Mouse (Mus musculus) embryonic facial prominence, embryonic 14.5 days (tissue): ENCODE measurements around the gene Scrt2. TPM values are rescaled to one million over a fixed set of nuclear protein-coding genes. Genes with fewer than 3 reads are reported as not detected.

Experiments used
- ATAC-seq: fragments of 200-750 bp; cut with Nextera tagmentation; 2 replicates; pipeline ENCODE4 v1.8.0; 2017; ENCODE audit warnings: low read depth, moderate number of reproducible peaks, moderate TSS enrichment
- DNase-seq: peaks from one replicate; pipeline ENCODE4 v3.0.0-alpha.2; 2015; ENCODE audit warnings: low spot score
- H3K27ac ChIP-seq: fragments of 300-500 bp; sonication (generic); replicated peaks from 2 replicates; pipeline ENCODE4 v1.5.1; 2014; ENCODE audit warnings: low read depth, mild to moderate bottlenecking, low read length, moderate library complexity
- H3K27me3 ChIP-seq: fragments of 300-500 bp; sonication (generic); replicated peaks from 2 replicates; pipeline ENCODE4 v1.6.1; 2014; ENCODE audit warnings: low read length; ENCODE audit not compliant: control insufficient read depth, insufficient read depth
- H3K36me3 ChIP-seq: fragments of 300-500 bp; sonication (generic); 2 replicates; pipeline ENCODE4 v1.6.1; 2014; ENCODE audit warnings: low read length, mixed read lengths; ENCODE audit not compliant: control insufficient read depth, insufficient read depth
- H3K4me1 ChIP-seq: fragments of 300-500 bp; sonication (generic); 2 replicates; pipeline ENCODE4 v1.6.1; 2014; ENCODE audit warnings: antibody characterized with exemption, low read length; ENCODE audit not compliant: control insufficient read depth, insufficient read depth
- H3K4me2 ChIP-seq: fragments of 300-500 bp; sonication (generic); 2 replicates; pipeline ENCODE4 v1.6.1; 2014; ENCODE audit warnings: low read depth, mild to moderate bottlenecking, low read length, moderate library complexity, mixed read lengths
- H3K4me3 ChIP-seq: fragments of 300-500 bp; sonication (generic); 2 replicates; pipeline ENCODE4 v1.5.1; 2014; ENCODE audit warnings: low read depth, mild to moderate bottlenecking, low read length
- H3K9ac ChIP-seq: fragments of 300-500 bp; sonication (generic); 2 replicates; pipeline ENCODE4 v1.6.1; 2014; ENCODE audit warnings: low read depth, mild to moderate bottlenecking, low read length, moderate library complexity, mixed read lengths
- H3K9me3 ChIP-seq: fragments of 300-500 bp; sonication (generic); 2 replicates; pipeline ENCODE4 v1.6.1; 2016; ENCODE audit warnings: low read length; ENCODE audit not compliant: control insufficient read depth
- WGBS: fragments of 180-500 bp; shearing (Covaris S2); extraction: QIAGEN DNeasy Blood & Tissue Kit; methylation state at CpG from one replicate; pipeline ENCODE4 v1.1.7; 2014; 5-methylcytosine and 5-hydroxymethylcytosine counted together
- polyA plus RNA-seq: library from polyadenylated mRNA; unstranded; fragments of >200 nt; fragmentation: Nextera tagmentation; extraction: Ambion mirVana; gene quantifications from 2 replicates; pipeline ENCODE4 v1.2.1, GENCODE M21; 2014

The Scrt2 gene
- polyA plus RNA-seq, 1 experiment from 2014 or later: 0.29 TPM

DNA sequence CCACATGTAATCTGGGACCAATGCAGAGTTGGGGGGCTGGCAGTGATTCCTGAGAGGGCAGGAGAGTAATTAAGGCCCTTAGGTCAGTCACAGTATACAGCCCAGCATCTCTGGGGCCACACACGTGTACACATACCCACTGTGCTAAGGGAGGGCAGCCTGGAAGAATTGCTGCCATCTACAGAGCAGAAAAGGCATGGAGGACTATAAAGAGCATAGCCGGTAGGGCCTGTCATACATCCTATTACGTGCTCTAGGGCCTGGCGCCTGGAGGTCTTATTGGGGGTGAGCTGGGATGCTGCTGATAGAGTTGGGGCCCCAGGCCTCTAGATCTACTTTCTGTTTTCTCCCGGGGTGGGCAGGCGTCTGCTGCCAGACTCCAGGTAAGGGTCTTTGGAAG is 5.1 kb downstream of the Scrt2 start:
- ATAC-seq (no peak), DNase-seq (no peak)
- Histone ChIP-seq H3K27ac (no peak overlapping the region), H3K4me2 (no peak overlapping the region), H3K4me3 (no peak overlapping the region), H3K9ac (no peak overlapping the region), H3K4me1 (no peaks in the 10 kb centered on the region), H3K9me3 (no peaks in the 10 kb centered on the region), H3K27me3 (peaks cover 40% of the 10 kb centered on the region), H3K36me3 (no peaks in the 10 kb centered on the region)
- WGBS: 65% methylated on average over 6 of the region's 6 CpGs

DNA sequence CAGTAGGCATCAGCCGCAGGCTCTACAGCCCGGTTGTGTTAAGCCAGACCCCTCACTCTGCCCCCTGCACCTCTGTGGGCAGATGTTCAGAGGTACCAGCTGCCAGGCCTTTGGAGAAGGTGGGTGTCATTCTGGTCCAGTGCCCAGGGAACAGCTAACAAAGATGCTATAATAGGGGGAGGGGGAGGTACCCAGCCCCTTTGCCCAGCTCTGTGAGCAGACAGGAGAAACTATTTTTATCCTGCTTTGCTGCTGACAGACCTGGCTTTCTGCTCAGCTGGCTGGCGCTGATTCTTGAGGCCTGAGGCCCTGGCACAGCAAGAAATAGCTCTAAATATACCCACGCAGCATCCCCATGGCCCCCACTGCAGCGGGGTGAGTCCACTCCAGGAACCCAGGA is 5.8 kb downstream of the Scrt2 start:
- Histone ChIP-seq H3K27me3 (peaks cover 44% of the 10 kb centered on the region), H3K9me3 (no peaks in the 10 kb centered on the region), H3K4me3 (no peak overlapping the region), H3K4me1 (no peaks in the 10 kb centered on the region), H3K36me3 (no peaks in the 10 kb centered on the region), H3K9ac (no peak overlapping the region), H3K4me2 (no peak overlapping the region), H3K27ac (no peak overlapping the region)
- DNase-seq (no peak), ATAC-seq (no peak)
- WGBS: 69% methylated on average over 5 of the region's 5 CpGs

DNA sequence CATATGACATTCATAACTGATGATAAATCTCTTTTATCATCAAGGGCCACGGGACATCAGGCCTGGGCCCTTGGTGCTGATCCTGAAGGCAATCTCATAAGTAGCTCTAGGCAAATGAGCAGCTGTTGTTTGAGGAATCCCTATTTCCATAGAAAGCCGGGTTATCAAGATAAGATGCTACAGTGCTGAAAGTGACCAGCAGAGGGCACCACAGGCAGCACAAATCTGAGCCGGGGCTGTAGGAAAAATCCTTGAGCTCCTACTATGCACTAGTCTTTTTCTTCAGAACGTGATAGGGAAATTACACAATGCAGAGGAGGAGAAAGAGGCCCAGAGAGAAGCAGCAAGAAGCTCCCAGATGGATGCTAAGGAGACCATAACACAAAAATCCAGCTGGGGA is 7.7 kb downstream of the Scrt2 start:
- Histone ChIP-seq H3K4me2 (no peak overlapping the region), H3K36me3 (no peaks in the 10 kb centered on the region), H3K27me3 (peaks cover 43% of the 10 kb centered on the region), H3K9ac (no peak overlapping the region), H3K9me3 (no peaks in the 10 kb centered on the region), H3K4me1 (0 out of 2 replicates have a peak, but pooled peaks cover 5% of the 10 kb centered on the region), H3K27ac (no peak overlapping the region), H3K4me3 (no peak overlapping the region)
- WGBS: 2% methylated on average over 4 of the region's 4 CpGs
- ATAC-seq (no peak), DNase-seq (peak; percentile 35)

DNA sequence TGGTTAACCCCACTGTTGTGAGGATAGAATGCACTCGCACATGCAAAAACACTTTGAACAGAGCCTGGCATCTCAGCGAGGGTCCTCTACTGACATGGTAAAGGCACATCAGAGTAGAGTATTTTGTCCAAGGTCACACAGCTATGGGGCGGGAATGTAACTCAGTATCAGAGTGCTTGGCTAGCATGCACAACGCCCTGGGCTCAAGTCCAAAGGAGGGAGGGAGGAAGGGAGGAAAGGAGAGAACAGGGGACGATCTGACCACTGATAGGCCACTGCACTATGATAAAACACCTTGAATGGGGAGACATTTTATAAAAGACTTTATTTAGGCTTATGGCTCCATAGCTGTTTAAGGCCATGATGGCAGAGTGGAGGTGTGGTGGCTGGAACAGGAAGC is 8.3 kb downstream of the Scrt2 start:
- peaks cover 44% of the 10 kb centered on the region for H3K27me3 ChIP-seq
- ATAC-seq: no peak

DNA sequence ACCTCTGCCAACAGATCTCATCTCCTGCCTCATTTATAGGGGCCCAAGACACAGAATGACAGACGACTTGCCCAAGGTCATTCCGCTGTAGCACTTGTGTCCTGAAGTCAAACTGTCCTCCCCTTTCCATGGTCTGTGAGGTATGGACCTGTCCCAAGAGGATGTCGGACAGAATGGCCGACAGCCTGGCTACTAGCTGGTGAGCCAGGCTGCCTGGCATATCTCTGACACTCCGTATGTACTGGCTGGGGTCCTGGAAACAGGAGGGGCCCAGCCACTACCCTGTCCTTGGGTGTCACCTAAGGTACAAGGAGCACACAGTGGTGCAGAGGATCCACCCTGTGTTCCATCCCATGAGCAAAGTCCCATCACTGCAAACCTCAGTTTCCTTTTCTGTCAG is 9.2 kb downstream of the Scrt2 start:
- DNase-seq: no peak
- no peak for ATAC-seq
- H3K4me3 ChIP-seq: no peak overlapping the region
- H3K9me3 ChIP-seq: no peaks in the 10 kb centered on the region
- peaks cover 46% of the 10 kb centered on the region for H3K27me3 ChIP-seq
- no peaks in the 10 kb centered on the region for H3K36me3 ChIP-seq
- H3K27ac ChIP-seq: no peak overlapping the region
- H3K4me2 ChIP-seq: no peak overlapping the region
- 0 out of 2 replicates have a peak, but pooled peaks cover 5% of the 10 kb centered on the region for H3K4me1 ChIP-seq
- 77% methylated on average over 5 of the region's 5 CpGs for WGBS
- no peak overlapping the region for H3K9ac ChIP-seq

More for the DNA sequence above, 8.3 kb downstream of the Scrt2 start:
- H3K9ac ChIP-seq: no peak overlapping the region
- WGBS: 78% methylated on average over 5 of the region's 5 CpGs
- H3K4me1 ChIP-seq: 0 out of 2 replicates have a peak, but pooled peaks cover 5% of the 10 kb centered on the region
- DNase-seq: no peak
- H3K9me3 ChIP-seq: no peaks in the 10 kb centered on the region
- H3K27ac ChIP-seq: no peak overlapping the region
- H3K36me3 ChIP-seq: no peaks in the 10 kb centered on the region
- H3K4me3 ChIP-seq: no peak overlapping the region
- no peak overlapping the region for H3K4me2 ChIP-seq

DNA sequence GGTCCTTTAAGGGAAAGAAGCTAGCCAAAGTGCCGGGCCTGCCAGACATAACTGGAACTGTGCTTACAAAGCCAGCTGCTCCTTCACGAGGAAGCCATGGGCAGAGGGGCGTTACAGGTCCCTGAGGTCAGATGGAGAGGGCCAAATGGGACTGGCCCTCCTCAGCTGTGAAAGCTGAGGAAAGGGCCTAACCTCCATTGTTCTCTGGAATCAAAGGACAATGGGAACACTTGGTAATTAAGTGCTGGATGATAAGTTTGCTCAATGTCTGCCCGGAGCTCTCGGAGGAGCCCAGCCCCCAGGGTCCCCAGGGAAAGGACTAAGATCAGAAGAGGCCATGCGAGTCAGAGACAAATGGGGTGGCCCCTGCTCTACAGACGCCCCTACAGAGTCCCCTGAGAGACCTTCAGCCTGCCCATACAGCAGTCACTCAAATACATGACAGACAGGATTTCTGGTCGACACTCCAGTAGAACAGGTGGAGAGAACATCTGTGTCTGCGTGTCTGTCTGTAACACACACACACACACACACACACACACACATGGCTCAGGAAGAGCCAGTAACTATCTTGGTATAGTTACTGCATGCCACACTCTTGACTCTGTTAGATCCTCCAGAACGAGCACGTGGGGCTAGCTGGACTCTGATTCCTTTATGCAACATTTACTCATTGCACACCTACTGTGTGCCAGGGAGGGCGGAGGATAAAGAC is 10.2 kb downstream of the Scrt2 start:
- H3K27me3 ChIP-seq: peaks cover 56% of the 10 kb centered on the region
- ATAC-seq: no peak

DNA sequence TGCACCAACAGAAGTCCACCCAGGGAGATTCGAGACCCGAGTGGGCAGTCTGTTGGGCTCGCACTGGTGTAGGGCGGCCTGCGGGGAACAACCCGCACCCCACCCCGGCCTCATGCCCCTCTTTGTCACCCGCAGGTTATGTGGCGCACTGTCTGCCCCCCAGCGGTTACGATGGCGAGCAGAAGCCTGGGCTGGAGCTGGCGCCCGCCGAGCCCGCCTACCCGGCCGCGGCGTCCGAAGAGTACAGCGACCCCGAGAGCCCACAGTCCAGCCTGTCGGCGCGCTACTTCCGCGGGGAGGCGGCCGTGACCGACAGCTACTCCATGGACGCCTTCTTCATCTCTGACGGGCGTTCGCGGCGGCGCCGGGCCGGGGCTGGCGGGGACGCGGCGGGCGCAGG is 11.6 kb downstream of the Scrt2 start:
- ATAC-seq (no peak), DNase-seq (no peak)
- H3K9me3 ChIP-seq: no peaks in the 10 kb centered on the region
- H3K9ac ChIP-seq: 0 out of 2 replicates have a peak overlapping the region, but pooled peaks have one; percentile 11
- H3K27ac ChIP-seq: no peak overlapping the region
- H3K27me3 ChIP-seq: peaks cover 57% of the 10 kb centered on the region
- peak overlapping the region; percentile 66 for H3K4me2 ChIP-seq
- H3K4me3 ChIP-seq: peak overlapping the region; percentile 45
- 9% methylated on average over 20 of the region's 45 CpGs for WGBS
- 0 out of 2 replicates have a peak, but pooled peaks cover 5% of the 10 kb centered on the region for H3K4me1 ChIP-seq
- no peaks in the 10 kb centered on the region for H3K36me3 ChIP-seq

More for the DNA sequence above, 10.2 kb downstream of the Scrt2 start:
- 38% methylated on average over 12 of the region's 12 CpGs for whole genome bisulfite sequencing
- Histone ChIP-seq H3K4me3 (no peak overlapping the region), H3K9ac (no peak overlapping the region), H3K4me1 (0 out of 2 replicates have a peak, but pooled peaks cover 5% of the 10 kb centered on the region), H3K9me3 (no peaks in the 10 kb centered on the region), H3K36me3 (no peaks in the 10 kb centered on the region), H3K4me2 (no peak overlapping the region), H3K27ac (no peak overlapping the region)
- peak; percentile 40 for DNase-seq

DNA sequence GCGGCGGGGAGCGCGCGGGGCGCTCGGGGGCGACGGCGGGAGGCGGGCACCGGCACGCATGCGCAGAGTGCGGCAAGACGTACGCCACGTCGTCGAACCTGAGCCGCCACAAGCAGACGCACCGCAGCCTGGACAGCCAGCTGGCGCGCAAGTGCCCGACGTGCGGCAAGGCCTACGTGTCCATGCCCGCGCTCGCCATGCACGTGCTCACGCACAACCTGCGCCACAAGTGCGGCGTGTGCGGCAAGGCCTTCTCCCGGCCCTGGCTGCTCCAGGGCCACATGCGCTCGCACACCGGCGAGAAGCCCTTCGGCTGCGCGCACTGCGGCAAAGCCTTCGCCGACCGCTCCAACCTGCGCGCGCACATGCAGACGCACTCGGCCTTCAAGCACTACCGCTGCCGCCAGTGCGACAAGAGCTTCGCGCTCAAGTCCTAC is 12.0 kb downstream of the Scrt2 start:
- WGBS: 1% methylated on average over 25 of the region's 60 CpGs
- peak overlapping the region; percentile 51 for H3K9ac ChIP-seq
- H3K36me3 ChIP-seq: no peaks in the 10 kb centered on the region
- DNase-seq (peak; percentile 33), ATAC-seq (no peak; the same call in 1 of the 2 replicates)
- H3K27ac ChIP-seq: no peak overlapping the region
- peak overlapping the region; percentile 45 for H3K4me3 ChIP-seq
- H3K4me1 ChIP-seq: 0 out of 2 replicates have a peak, but pooled peaks cover 5% of the 10 kb centered on the region
- no peaks in the 10 kb centered on the region for H3K9me3 ChIP-seq
- H3K27me3 ChIP-seq: peaks cover 57% of the 10 kb centered on the region
- peak overlapping the region; percentile 66 for H3K4me2 ChIP-seq
